Mouse (Mus musculus): ENCODE results near the gene Gm17727.

- no peak for TF ChIP-seq CTCF (IDR thresholded peaks at IDR 0.05; ENCODE audit: low read depth)
- TF ChIP-seq EP300 (IDR thresholded peaks at IDR 0.05; ENCODE audit: low read depth), result no peak
These were observed 21.1 kb downstream of the Gm17727 start for GRCm38 (mm10) chr9:35756843-35757242.

Measured in liver, postnatal 0 days (tissue).